Mouse (Mus musculus) hindbrain, postnatal 0 days (tissue): ENCODE measurements around the gene Idh3g. TPM values are rescaled to one million over a fixed set of nuclear protein-coding genes. Genes with fewer than 3 reads are reported as not detected.

Experiments
- ATAC-seq: fragments of 200-750 bp; cut with Nextera tagmentation; 2 replicates; pipeline ENCODE4 v1.8.0; 2017; ENCODE audit warnings: mild to moderate bottlenecking, moderate TSS enrichment, moderate library complexity
- DNase-seq: peaks from one replicate; pipeline ENCODE4 v3.0.0-alpha.2; 2015; ENCODE audit warnings: low spot score
- H3K27ac ChIP-seq: fragments of 300-500 bp; sonication (generic); 2 replicates; pipeline ENCODE4 v1.5.1; 2014; ENCODE audit warnings: mild to moderate bottlenecking
- H3K27me3 ChIP-seq: fragments of 300-500 bp; sonication (generic); 2 replicates; pipeline ENCODE4 v1.6.1; 2014; ENCODE audit warnings: low read length, mixed read lengths; ENCODE audit not compliant: insufficient read depth
- H3K36me3 ChIP-seq: fragments of 300-500 bp; sonication (generic); 2 replicates; pipeline ENCODE4 v1.6.1; 2014; ENCODE audit warnings: low read length, mixed read lengths; ENCODE audit not compliant: insufficient read depth
- H3K4me1 ChIP-seq: fragments of 300-500 bp; sonication (generic); 2 replicates; pipeline ENCODE4 v1.6.1; 2014; ENCODE audit warnings: antibody characterized with exemption, low read length, mixed read lengths; ENCODE audit not compliant: insufficient read depth
- H3K4me2 ChIP-seq: fragments of 300-500 bp; sonication (generic); 2 replicates; pipeline ENCODE4 v1.6.1; 2014; ENCODE audit warnings: low read depth, mild to moderate bottlenecking, low read length, moderate library complexity, mixed read lengths
- H3K4me3 ChIP-seq: fragments of 300-500 bp; sonication (generic); 2 replicates; pipeline ENCODE4 v1.5.1; 2014; ENCODE audit warnings: low read length
- H3K9ac ChIP-seq: fragments of 300-500 bp; sonication (generic); replicated peaks from 2 replicates; pipeline ENCODE4 v1.6.1; 2014; ENCODE audit warnings: mild to moderate bottlenecking, low read length, moderate library complexity, mixed read lengths
- H3K9me3 ChIP-seq: fragments of 300-500 bp; sonication (generic); 2 replicates; pipeline ENCODE4 v1.6.1; 2016; ENCODE audit warnings: low read length, mixed read lengths
- CTCF ChIP-seq: IDR thresholded peaks from 2 replicates; pipeline ENCODE4 v1.5.1; 2016; ENCODE audit warnings: antibody characterized with exemption, control low read depth, low read depth
- WGBS: fragments of 180-500 bp; shearing (Covaris S2); extraction: QIAGEN DNeasy Blood & Tissue Kit; methylation state at CpG from one replicate; pipeline ENCODE4 v1.1.7; 2014; 5-methylcytosine and 5-hydroxymethylcytosine counted together
- polyA plus RNA-seq: library from polyadenylated mRNA; unstranded; fragments of >200 nt; fragmentation: Nextera tagmentation; extraction: Ambion mirVana; gene quantifications from 2 replicates; pipeline ENCODE4 v1.2.1, GENCODE M21; 2015
- total RNA-seq: library from RNA; depleted of rRNA; stranded (reverse); fragments of >200 nt; gene quantifications from 2 replicates; pipeline ENCODE4 v1.2.3, GENCODE M21; 2014

The Idh3g gene
- total and polyA plus RNA-seq, 2 experiments from 2014 or later, result 244 to 257 TPM

DNA sequence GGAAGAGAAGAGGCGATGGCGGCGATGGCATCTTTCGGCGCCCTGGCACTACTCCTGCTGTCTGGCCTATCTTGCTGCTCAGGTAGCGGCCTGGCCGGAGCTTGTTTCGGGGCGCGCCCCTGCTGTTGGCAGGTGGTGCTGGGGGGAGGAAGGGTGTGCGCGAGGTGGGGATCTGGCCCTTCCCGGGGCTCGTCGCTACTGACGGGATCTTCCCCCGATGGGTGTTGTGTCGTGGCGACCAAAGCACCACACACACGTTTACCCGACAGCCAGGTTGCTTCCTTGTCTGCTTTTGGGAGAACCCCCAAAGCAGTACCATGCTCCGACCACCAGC is 495 bp upstream of the Idh3g start:
- Histone ChIP-seq H3K4me1 (peaks cover 14% of the 10 kb centered on the region; the same call in 1 of the 2 replicates), H3K27me3 (no peaks in the 10 kb centered on the region), H3K9me3 (no peaks in the 10 kb centered on the region), H3K4me3 (peak overlapping the region; percentile 53), H3K27ac (peak overlapping the region; percentile 86), H3K36me3 (no peaks in the 10 kb centered on the region), H3K4me2 (peak overlapping the region; percentile 59), H3K9ac (peak overlapping the region; percentile 71)
- TF ChIP-seq CTCF, result no peak
- DNase-seq (no peak), ATAC-seq (peak; percentile 59; the same call in 1 of the 2 replicates)
- 33% methylated on average over 22 of the region's 22 CpGs for WGBS

DNA sequence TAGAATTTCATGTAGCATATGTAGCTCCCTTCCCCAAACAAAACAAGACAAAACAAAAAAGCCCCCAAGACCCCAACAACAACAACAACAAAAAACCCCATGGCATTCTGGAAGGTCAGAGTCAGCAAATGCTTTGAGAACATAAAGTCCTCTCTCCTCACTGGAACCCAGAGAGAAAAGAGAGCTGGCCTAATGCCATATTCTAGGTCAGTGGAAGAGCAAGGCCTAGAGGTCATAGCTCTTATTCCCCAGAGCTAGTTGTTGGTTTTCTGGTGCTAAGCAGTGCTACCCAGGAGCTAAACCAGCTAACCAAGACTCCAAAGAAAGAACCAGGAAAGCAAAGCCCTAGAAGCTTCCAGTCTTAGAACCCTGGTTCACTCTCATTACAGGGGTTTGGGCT is 1.0 kb downstream of the Idh3g start:
- Histone ChIP-seq H3K4me3 (peak overlapping the region; percentile 53), H3K4me2 (peak overlapping the region; percentile 59), H3K4me1 (peaks cover 14% of the 10 kb centered on the region; the same call in 1 of the 2 replicates), H3K36me3 (no peaks in the 10 kb centered on the region; the same call in 1 of the 2 replicates), H3K9ac (peak overlapping the region; percentile 55; the same call in 1 of the 2 replicates), H3K27me3 (no peaks in the 10 kb centered on the region), H3K27ac (peak overlapping the region; percentile 86), H3K9me3 (no peaks in the 10 kb centered on the region)
- no peak for TF ChIP-seq CTCF
- DNase-seq, result no peak
- no peak for ATAC-seq

DNA sequence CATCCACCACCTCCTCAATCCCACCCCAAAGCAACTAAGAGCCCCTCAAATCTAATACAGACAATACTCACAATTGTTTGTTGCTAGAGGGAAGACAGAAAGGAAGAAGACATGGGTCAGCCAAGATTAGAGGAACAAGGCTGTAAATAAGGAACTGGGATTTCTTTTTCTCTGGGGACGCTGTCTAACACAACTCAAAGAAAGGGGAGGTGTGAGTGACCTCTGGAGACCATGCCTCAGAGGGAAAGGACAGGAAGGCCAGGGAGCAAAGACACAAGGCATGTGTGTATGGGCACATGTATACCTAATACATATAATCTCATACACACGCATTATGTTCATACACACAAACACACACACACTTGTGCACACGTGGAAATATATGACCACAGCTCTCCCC is 4.5 kb downstream of the Idh3g start:
- no peaks in the 10 kb centered on the region for H3K9me3 ChIP-seq
- no peak overlapping the region for H3K4me3 ChIP-seq
- DNase-seq, result no peak
- H3K27me3 ChIP-seq, result no peaks in the 10 kb centered on the region
- H3K4me1 ChIP-seq, result 0 out of 2 replicates have a peak, but pooled peaks cover 6% of the 10 kb centered on the region
- no peak overlapping the region for H3K4me2 ChIP-seq
- no peak for TF ChIP-seq CTCF
- 85% methylated on average over 3 of the region's 3 CpGs for WGBS
- ATAC-seq, result no peak
- H3K27ac ChIP-seq, result no peak overlapping the region
- peaks cover 8% of the 10 kb centered on the region; the same call in 1 of the 2 replicates for H3K36me3 ChIP-seq
- H3K9ac ChIP-seq, result no peak overlapping the region

DNA sequence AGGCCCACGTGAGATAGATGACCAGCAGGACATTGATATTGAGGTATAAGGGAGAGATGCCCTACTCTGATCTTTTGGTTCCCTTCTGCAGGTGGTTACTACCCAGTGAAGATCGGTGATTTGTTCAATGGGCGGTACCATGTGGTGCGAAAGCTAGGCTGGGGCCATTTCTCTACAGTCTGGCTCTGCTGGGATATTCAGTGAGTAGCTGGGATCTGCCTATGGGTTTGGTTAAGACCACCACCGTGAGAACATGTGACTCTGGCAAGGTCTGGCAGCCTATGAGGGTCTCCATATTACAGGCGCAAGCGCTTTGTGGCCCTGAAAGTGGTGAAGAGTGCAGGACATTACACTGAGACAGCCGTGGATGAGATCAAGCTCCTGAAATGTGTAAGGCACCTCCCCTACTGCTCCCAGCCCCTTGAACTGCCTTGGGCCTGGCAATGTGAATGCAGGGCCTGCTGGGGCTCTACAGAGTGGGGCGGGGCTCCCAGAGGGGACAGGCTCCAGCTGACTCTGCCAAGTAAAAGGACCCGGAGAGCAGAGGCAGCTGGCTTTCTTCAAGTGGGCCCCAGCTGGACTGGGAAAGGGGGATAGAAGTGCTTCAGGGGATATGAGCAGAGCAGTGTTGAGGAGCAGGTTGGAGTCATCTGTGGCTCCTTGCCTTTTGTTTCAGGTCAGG is 11.8 kb downstream of the Idh3g start:
- no peak overlapping the region for H3K4me3 ChIP-seq
- DNase-seq, result no peak
- TF ChIP-seq CTCF, result no peak
- no peaks in the 10 kb centered on the region for H3K9me3 ChIP-seq
- no peaks in the 10 kb centered on the region for H3K4me1 ChIP-seq
- no peaks in the 10 kb centered on the region for H3K27me3 ChIP-seq
- 66% methylated on average over 10 of the region's 10 CpGs for WGBS
- H3K9ac ChIP-seq, result no peak overlapping the region
- H3K4me2 ChIP-seq, result no peak overlapping the region
- ATAC-seq, result 0 out of 2 replicates have a peak, but pooled peaks have one; percentile 6
- H3K36me3 ChIP-seq, result peaks cover 8% of the 10 kb centered on the region; the same call in 1 of the 2 replicates
- H3K27ac ChIP-seq, result no peak overlapping the region

DNA sequence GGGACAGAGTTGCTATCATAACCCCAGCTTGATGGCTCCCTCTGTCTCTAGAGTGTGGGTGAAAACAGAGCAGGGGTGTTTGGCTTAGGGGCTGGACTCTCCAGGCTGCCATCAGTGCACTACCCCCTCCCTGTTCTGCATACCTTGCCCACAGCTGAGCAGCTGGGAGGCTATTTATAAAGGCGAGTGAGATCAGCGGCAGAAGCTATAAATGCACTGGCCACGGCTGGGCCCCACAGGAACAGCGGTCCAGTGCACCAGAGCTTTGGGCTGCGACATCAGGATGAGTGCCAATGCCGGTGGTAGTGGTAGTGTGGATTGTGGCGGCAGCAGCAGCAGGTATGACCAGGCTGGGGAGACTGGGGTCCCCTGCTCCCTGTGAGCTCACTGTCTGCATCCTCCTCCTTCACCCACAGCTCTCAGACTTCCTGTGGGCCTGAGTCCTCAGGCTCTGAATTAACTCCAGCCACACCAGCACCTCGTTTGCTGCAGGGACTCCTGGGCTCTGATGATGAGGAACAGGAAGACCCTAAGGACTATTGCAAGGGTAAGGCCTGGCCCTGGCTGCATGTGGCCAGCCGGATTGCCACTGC is 12.4 kb downstream of the Idh3g start, which contains the start of gene Srpk3:
TSS of gene Srpk3 (plus strand) at position 238 of the 593 bp plus-strand sequence.
- no peaks in the 10 kb centered on the region for H3K4me1 ChIP-seq
- ATAC-seq, result no peak
- H3K9ac ChIP-seq, result no peak within 1 kb of the TSS
- TF ChIP-seq CTCF, result no peak
- H3K36me3 ChIP-seq, result peaks cover 8% of the 10 kb centered on the region; the same call in 1 of the 2 replicates
- no peak for DNase-seq
- no peak within 1 kb of the TSS for H3K4me2 ChIP-seq
- no peaks in the 10 kb centered on the region for H3K9me3 ChIP-seq
- WGBS, result 60% methylated on average over 9 of the region's 9 CpGs
- no peak within 1 kb of the TSS for H3K4me3 ChIP-seq
- peak within 1 kb of the TSS; percentile 15; the same call in 1 of the 2 replicates for H3K27ac ChIP-seq
- no peaks in the 10 kb centered on the region for H3K27me3 ChIP-seq

DNA sequence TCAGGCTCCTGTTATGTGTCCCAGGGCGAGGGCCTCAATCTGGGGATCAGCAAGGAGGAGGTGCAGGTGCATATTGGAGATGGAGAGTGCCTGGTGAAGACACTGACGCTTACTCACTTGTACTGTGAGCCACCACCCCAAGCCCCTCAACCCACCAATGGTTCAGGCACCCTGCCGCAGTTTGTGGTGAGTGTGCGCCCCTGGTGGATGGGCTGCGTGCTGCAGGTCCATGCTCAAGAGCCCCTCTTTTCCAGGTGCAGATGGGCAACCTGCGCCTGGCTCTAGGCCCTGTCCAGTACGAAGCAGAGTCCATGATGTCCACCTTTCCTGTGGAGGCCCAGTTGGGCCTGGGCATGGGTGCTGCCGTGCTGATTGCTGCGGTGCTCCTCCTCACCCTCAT is 19.4 kb downstream of the Idh3g start:
- Histone ChIP-seq H3K4me1 (no peaks in the 10 kb centered on the region), H3K27me3 (no peaks in the 10 kb centered on the region), H3K36me3 (no peaks in the 10 kb centered on the region), H3K9ac (no peak overlapping the region), H3K27ac (no peak overlapping the region), H3K4me3 (no peak overlapping the region), H3K9me3 (no peaks in the 10 kb centered on the region), H3K4me2 (no peak overlapping the region)
- 72% methylated on average over 9 of the region's 9 CpGs for WGBS
- DNase-seq (no peak), ATAC-seq (no peak)
- TF ChIP-seq CTCF, result peak; percentile 62

DNA sequence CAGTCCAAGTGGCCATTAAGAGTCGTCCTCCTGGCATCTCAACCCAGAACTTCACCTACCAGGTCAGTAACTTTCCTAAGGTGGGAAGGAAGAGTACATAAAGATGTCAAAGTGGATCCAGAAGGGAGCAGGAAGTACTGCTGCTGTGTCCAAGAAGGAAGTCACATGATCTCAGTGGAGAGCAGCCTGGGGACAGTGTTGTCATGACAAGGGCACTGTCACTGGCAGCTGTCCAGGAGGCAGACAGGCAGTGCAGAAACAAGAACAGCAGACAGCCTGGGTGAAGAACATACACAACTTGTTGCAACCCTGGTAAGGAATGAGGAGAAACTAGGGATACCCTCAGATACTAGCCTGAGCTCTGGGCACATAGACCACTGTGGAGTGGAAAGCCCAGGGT is 21.4 kb downstream of the Idh3g start:
- H3K9me3 ChIP-seq, result no peaks in the 10 kb centered on the region
- peak; percentile 54 for DNase-seq
- no peak overlapping the region for H3K27ac ChIP-seq
- no peak overlapping the region for H3K4me2 ChIP-seq
- 52% methylated on average over 1 of the region's 1 CpGs for WGBS
- H3K4me3 ChIP-seq, result no peak overlapping the region
- no peaks in the 10 kb centered on the region for H3K36me3 ChIP-seq
- H3K9ac ChIP-seq, result no peak overlapping the region
- ATAC-seq, result peak; percentile 60; the same call in 1 of the 2 replicates
- H3K4me1 ChIP-seq, result no peaks in the 10 kb centered on the region
- no peaks in the 10 kb centered on the region for H3K27me3 ChIP-seq
- TF ChIP-seq CTCF, result no peak
